Mouse (Mus musculus) adrenal gland, postnatal 10 days (tissue): ENCODE data around the gene Slit3. TPM values are rescaled to one million over a fixed set of nuclear protein-coding genes. Genes with fewer than 3 reads are reported as not detected.

Experiments used
- DNase-seq: peaks from one replicate; pipeline ENCODE4 v3.0.0; 2021; ENCODE audit warnings: mixed read lengths
- total RNA-seq, 2 experiments: library from RNA; stranded (reverse); gene quantifications; 2 replicates each; pipeline ENCODE4 v1.2.3; 2021

Gene Slit3
- total RNA-seq, 2 experiments from 2014 or later = 36.9 to 45.0 TPM

- DNase-seq = peak; percentile 22
Measured at GRCm38 (mm10) chr11:35198537-35199088, 77.6 kb downstream of the Slit3 start.

GRCm38 (mm10) chr11:35202332-35202731 lies 81.3 kb downstream of the Slit3 start:
- no peak for DNase-seq

GRCm38 (mm10) chr11:35203673-35204072 lies 82.6 kb downstream of the Slit3 start:
- no peak for DNase-seq

- no peak for DNase-seq
Measured at GRCm38 (mm10) chr11:35204084-35204483, 83.1 kb downstream of the Slit3 start.

- DNase-seq = no peak
Measured at GRCm38 (mm10) chr11:35210728-35211682, 90.0 kb downstream of the Slit3 start.

GRCm38 (mm10) chr11:35224025-35224424 lies 103.0 kb downstream of the Slit3 start:
- no peak for DNase-seq

- DNase-seq = peak; percentile 63
Measured at GRCm38 (mm10) chr11:35231361-35232090, 110.5 kb downstream of the Slit3 start.

GRCm38 (mm10) chr11:35232321-35232720 lies 111.3 kb downstream of the Slit3 start:
- peak; percentile 49 for DNase-seq

GRCm38 (mm10) chr11:35241379-35241778 lies 120.4 kb downstream of the Slit3 start:
- no peak for DNase-seq

- no peak for DNase-seq
Measured at GRCm38 (mm10) chr11:35243597-35243996, 122.6 kb downstream of the Slit3 start.

GRCm38 (mm10) chr11:35244526-35244925 lies 123.5 kb downstream of the Slit3 start:
- peak; percentile 52 for DNase-seq

- no peak for DNase-seq
Measured at GRCm38 (mm10) chr11:35246623-35247022, 125.6 kb downstream of the Slit3 start.

GRCm38 (mm10) chr11:35248088-35248487 lies 127.1 kb downstream of the Slit3 start:
- DNase-seq = no peak

- no peak for DNase-seq
Measured at GRCm38 (mm10) chr11:35250871-35251418, 129.9 kb downstream of the Slit3 start.

- DNase-seq = peak; percentile 54
Measured at GRCm38 (mm10) chr11:35251910-35252309, 130.9 kb downstream of the Slit3 start.

- no peak for DNase-seq
Measured at GRCm38 (mm10) chr11:35257351-35257750, 136.3 kb downstream of the Slit3 start.

GRCm38 (mm10) chr11:35261562-35262087 lies 140.6 kb downstream of the Slit3 start:
- peak; percentile 41 for DNase-seq

GRCm38 (mm10) chr11:35262289-35262941 lies 141.4 kb downstream of the Slit3 start:
- peak; percentile 32 for DNase-seq

- no peak for DNase-seq
Measured at GRCm38 (mm10) chr11:35264749-35265148, 143.7 kb downstream of the Slit3 start.

- peak; percentile 27 for DNase-seq
Measured at GRCm38 (mm10) chr11:35270396-35270795, 149.4 kb downstream of the Slit3 start.

- peak; percentile 37 for DNase-seq
Measured at GRCm38 (mm10) chr11:35273416-35273815, 152.4 kb downstream of the Slit3 start.

- no peak for DNase-seq
Measured at GRCm38 (mm10) chr11:35274036-35274435, 153.0 kb downstream of the Slit3 start.
